Mouse (Mus musculus) cerebellum, adult 2 months (tissue): Measurements from ENCODE around the gene Eif2a.

Experiments used
- CTCF ChIP-seq: fragments of 200-500 bp; IDR thresholded peaks from 2 replicates; pipeline ENCODE4 v1.5.1; 2011; ENCODE audit warnings: low read depth, mild to moderate bottlenecking, control low read depth, low read length, moderate library complexity, borderline replicate concordance; ENCODE audit not compliant: insufficient read depth
- POLR2A ChIP-seq: fragments of 200-500 bp; IDR thresholded peaks from 2 replicates; pipeline ENCODE4 v1.6.1; 2011; ENCODE audit warnings: low read length, control low read depth, borderline replicate concordance; ENCODE audit not compliant: insufficient read depth

DNA sequence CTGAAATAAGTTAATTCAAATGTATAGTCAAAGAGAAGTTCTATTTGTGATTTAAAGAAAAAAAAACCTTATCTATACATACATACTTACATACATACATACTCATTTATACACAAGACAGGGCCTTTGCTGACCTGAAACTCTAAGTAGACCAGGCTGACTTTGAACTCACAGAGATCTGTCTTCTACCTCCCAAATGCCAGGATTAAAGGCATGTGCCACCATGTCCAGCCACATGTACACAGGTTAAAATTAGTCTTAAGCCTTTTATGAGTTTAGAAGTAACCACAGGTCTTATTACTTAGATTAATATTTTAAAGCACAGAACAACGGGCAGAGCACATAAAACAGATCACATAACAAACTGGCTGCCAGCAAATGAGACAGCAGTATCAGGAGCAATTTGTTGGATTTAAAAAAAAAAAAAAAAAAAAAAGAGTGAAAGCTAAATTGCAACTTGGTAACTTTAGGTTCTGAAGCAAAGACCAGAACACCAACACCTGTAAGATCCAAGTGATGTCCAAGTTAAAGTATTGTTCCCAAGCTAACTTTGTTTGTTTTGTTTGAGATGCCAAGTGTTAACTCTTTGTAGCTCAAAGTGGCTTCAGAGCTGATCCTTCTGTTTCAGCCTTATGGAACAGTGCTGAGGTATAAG, 9.5 kb upstream of the Eif2a start:
- TF ChIP-seq POLR2A, result no peak
- TF ChIP-seq CTCF, result no peak
